Mouse (Mus musculus): ENCODE results near the gene Ube4a.

Gene Ube4a

GRCm38 (mm10) chr9:44903856-44904255, 61.5 kb downstream of the Ube4a start:
- no peak for DNase-seq (ENCODE audit: low spot score in 2 of 2)

DNA sequence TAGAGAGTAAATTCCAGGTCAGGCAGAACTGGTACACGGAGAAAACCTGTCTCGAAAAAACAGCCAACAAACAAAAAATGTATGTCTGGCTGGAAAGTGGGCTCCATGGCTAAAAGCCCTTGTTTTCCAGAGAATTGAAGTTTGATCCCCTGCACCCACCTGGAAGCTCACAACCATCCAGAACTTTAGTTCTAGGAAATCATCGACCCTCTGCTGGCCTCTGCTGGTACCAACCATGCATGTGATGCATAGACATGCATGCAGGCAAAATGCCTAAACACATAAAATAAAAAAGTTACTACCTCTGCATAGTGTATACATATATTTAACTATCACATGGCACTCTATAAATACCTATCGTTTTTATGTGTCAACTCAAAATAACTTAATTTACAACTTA, 65.0 kb downstream of the Ube4a start:
- no peak for DNase-seq (ENCODE audit: low spot score in 2 of 2)

- no peak for DNase-seq (ENCODE audit: low spot score in 2 of 2)
Measured at GRCm38 (mm10) chr9:44899716-44900115, 65.7 kb downstream of the Ube4a start.

DNA sequence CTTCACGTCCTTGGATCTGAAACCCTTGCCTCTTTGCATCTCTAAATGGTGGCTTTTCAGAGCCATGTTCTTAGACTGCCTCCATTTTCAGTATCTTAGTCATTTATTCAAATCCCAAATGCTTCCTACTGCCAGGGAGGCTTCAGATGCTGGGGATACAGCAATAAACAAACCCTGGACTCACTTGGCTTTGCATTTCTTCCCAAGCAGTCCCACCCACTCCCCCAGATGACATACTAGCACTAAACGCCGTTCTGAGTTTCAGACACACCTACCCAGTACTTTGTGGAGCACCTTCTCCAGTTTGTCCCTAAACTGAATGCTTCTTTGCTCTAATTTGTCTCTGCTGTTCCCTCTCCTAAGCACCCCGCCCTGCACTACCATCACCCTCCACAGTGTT, 68.4 kb downstream of the Ube4a start:
- DNase-seq (ENCODE audit: low spot score in 2 of 2) = no peak

DNA sequence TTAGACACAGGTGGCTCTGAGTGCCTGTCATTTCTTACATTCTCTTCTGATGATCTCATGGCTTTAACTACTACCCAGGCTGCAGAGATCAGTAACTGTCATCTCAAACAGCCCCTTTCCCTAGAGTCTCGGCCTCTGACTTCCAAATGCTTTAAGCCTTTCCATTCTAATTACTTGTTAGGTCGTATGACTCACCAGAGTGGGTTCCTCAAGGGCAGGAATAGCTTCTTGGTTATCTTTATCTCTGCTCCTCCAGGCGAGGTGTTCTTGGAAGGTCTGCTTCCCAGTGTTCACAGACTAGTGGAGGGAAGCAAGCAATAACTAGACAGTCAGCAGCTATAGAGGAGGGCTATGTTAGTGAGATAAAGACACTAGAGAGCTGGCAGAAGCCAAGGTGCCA, 72.7 kb downstream of the Ube4a start:
- no peak for DNase-seq (ENCODE audit: low spot score in 2 of 2)

DNA sequence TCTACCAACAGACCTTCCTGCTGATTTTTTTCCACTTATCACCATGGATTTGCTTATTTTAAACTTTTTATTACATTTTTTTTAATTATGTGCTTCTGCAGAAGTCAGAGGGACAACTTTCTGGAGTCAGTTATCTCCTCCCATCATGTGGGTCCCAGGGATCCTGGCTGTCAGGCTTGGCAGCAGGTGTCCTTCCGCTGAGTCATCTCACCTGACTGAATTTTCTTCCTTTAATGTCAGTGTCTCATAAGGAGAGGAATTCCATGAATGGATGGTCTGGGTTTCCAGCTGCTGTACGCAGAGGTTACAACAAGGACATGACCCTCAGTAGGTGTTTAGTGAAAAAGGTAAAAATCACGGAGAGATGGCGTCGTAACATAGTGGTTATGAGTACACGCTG, 74.2 kb downstream of the Ube4a start:
- DNase-seq (ENCODE audit: low spot score in 2 of 2) = no peak

DNA sequence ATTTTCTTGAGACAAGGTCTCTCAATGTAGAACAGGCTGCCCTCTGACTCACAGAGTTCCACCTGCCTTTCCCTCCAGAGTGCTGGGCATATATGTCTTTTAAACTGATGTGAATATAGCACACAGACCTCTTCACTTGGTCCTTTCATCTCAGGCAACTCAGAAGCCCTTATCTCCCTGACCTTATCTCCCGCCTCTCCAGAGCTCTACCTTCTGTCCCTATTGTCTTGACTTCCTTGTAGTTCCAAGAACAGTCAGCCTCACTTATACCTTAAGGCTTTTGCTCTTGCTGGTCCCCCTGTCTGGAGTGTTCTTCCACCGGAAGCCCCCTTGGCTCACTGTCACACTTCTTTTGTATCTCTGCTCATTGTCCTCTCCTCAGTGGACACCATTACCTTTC, 75.3 kb downstream of the Ube4a start:
- DNase-seq (ENCODE audit: low spot score in 2 of 2) = no peak

GRCm38 (mm10) chr9:44888114-44888624, 77.2 kb downstream of the Ube4a start:
- DNase-seq (ENCODE audit: low spot score in 2 of 2) = no peak

- DNase-seq (ENCODE audit: low spot score in 2 of 2) = peak; percentile 14 to 42
Measured at GRCm38 (mm10) chr9:44882981-44883569, 82.3 kb downstream of the Ube4a start.

DNA sequence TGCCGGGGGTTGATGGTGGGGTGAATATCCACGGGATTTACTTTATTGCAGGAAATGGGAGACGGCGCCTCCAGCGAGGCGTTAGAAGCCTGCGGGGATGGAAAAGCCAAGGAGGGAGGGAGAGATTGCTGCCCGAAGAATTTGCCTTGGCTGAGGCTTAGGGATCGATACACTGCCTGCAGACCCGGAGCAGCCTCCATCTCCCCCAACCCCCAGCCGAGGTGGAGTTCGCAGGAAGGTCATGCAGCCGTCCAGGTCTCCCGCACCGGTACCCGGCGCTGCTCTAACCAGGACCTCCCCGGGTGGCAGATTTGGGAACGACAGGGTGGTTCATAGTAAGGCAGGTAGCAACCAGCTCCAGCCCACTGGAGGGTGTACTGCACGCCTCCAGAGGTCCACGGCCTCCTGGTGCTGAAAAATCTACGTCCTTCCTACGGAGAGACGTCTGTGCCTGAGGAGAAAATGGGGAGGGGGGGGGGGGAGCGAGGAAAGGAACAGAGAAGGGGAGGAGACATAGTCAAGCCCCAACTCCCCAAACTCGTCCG, 82.9 kb downstream of the Ube4a start:
- peak; percentile 42 to 60 for DNase-seq (ENCODE audit: low spot score in 2 of 2)

- DNase-seq (ENCODE audit: low spot score in 2 of 2) = peak; percentile 63 to 67
Measured at GRCm38 (mm10) chr9:44881941-44882435, 83.4 kb downstream of the Ube4a start.

DNA sequence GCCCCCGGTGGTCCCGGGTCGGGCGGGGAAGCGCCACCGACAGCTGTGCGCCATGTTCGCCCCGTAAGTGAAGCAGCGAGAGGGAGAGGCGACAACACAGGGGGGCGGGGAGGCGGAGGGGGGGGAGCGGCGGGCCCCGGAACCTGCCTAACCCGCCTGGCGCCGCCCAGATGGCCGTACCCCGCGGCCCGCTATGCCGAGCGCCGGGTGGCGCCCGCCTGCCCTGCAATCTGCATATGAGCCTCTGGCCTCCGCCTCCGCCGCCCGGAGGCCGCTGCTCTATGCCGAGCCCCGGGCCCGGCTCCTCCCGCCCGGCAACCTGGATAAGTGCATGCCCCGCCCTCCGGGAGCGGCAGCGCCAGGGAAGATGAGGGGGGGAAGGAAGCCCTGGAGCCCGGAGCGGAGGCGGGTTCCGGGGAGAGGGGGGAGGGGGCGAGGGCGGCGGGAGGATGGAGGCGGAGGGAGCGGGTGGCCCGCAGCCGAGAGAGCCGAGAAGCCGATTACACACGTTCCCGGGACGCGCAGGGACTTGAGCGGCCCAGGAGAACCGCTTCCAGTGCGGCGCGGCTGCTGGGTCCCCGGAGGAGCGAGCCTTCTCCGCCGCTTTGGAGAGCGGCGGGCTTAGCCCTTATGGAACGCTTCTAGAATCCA, 84.1 kb downstream of the Ube4a start, which contains the start of gene Kmt2a:
TSS of gene Kmt2a (minus strand) at position 76 of the 651 bp plus-strand sequence.
- peak; percentile 95 to 96 for DNase-seq (ENCODE audit: low spot score in 2 of 2)

DNA sequence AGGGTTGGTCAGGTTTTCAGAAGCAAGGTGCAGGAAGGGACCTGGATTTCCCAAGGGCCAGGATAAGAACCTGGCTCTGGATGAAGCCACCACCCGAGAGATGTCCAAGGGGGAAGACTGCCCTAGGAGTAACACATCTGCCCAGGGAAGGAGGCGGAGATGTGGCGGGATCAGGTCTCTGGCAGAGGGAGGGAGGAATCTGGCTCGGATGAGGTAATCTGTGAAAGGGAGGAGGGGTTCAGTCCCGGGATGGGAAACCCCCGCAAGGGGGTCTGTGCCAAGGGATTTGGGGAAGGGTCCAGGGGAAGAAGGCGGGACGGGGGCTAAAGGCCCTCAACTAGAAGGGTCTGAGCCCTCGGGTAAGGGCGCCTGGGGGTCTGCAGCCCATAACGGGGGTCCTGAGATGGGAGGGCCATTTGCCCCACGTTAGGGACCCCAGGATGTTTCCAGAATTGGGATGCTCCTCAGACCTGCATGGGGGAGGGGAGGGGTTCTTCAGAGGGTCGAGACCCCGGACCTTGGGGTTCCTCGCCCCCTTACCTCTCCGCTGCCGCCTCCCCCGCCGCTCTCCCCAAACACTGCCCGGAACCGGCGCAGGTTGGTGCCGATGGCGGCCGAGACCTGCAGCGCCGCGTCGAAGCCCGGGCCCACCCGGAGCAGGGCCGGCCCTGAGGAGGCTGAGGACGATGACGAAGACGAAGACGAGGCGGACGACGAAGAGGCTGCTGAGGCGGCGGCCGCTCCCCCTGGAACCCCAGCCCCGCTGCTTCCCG, 84.9 kb downstream of the Ube4a start:
- DNase-seq (ENCODE audit: low spot score in 2 of 2) = peak; percentile 28 to 37

DNA sequence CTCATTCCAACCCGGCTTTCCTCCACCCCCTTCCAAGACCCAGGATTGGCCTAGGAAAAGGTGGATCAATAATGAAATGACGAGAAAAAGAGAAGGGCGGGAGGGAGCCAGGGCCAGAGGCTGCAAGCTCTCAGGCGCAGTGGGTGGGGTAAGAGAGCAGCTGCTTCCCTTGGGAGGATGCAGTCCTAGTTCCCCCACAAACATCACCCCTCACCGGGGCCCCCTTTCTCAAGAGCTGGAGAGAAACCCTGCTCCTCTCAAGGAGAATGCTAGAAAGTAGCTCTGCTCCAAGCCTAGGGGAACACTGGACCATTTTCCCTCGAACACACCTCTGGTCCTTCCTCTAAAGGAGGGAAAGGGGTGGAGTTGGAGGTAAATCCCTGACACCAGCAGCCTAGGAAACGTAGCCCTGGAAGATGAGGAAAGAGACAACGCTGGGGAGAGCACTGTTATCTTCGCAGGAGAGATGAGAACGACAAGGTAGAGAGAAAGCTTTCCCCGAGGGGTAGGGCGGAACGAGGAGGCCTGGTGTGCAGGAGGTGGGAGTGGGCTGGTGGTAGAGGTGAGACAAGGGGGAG, 85.6 kb downstream of the Ube4a start:
- no peak for DNase-seq (ENCODE audit: low spot score in 2 of 2)

DNA sequence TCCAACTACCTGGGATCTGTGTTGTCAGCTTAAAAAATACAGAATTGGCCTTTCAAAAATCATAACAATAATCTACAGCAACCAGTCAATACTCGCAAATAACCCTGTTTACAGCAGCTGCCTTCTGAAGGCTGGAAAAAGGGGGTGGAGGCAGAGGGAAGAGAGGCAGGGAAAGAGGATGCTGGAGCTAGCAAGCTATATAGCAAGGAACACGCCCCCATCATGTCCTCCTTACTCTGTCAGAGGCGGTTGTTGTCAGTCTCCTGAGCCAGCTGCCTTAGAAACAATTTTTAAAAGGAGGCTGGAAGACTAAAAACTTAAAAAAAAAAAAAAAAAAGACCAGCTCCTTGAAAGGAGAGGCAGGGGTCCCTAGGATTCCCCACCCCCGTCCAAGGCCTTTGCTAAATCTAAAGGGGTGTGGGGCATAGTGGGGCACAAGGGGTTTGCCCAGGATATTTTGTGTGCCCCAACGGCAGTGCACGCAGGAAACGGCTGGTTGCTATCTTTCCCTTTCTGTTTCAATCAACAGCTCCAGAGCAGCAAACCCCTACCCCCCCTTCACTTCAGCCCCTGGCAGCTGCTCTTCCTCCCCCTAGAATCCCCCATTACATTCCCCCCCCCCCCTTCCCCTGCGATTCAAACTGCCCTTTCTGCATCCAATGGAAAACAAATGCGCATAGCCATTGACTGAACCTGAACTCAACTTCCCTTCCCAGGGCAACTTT, 86.5 kb downstream of the Ube4a start:
- DNase-seq (ENCODE audit: low spot score in 2 of 2) = no peak

DNA sequence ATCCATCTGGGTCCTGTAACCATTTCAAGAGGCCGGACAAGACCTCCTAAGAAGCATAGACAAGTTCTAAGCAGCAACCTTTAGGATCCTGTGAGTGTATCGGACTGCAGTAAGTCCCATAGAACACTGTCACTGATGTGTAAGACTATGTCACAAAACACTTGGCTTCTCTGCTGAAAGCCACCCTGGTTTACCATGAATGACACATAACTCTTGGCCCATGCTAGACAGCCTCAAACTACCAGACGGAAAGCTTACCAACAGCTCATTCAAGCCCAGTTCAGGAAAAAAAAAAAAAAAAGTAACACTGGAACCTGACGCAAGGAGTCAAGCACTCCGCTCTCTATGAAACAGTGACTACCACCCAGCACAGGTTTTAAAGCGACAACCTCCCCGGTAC, 87.7 kb downstream of the Ube4a start:
- DNase-seq (ENCODE audit: low spot score in 2 of 2) = no peak

DNA sequence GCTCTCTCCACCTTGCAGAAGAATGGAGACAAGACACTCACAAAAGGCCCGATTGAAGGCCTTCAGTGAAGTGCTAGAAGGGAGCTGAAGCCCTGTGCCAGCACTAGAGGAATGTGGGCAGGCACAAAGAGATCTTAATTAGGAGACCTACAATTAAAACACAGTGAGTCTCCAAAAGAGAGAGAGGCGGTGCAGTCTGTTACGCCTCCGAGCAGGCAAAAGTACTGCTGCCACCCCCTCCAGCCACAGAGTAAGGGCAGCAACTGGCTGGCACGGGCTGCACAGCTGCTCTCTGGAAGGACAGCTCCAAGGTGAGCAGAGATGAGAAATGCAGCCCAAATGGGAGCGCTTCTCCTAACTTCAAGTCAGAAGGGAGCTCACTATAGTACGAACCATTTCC, 89.9 kb downstream of the Ube4a start:
- no peak for DNase-seq (ENCODE audit: low spot score in 2 of 2)

GRCm38 (mm10) chr9:44874198-44874597, 91.2 kb downstream of the Ube4a start:
- DNase-seq (ENCODE audit: low spot score in 2 of 2) = no peak

DNA sequence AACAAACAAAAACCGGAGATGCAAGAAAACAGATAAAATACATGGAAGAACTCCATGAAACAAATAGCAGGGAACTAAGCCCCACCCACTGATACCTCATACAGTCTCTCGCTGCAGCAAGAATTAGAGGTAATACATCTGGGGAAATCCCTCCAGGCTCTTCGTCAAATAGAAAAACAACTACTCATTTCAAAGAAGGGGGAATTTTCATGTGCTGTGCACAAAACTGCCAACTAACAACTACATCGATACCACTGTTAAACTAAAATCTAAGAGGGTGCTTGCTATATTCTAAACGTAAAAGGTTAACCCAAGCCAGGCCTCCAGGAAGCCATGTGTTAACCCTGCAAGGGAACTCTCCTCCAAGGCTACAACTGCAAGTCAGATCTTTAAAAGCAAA, 91.7 kb downstream of the Ube4a start:
- no peak for DNase-seq (ENCODE audit: low spot score in 2 of 2)
